Mouse (Mus musculus) gastrocnemius, postnatal 10 days (tissue): ENCODE results near the gene Itgb6. TPM values are rescaled to one million over a fixed set of nuclear protein-coding genes. Genes with fewer than 3 reads are reported as not detected.

Experiments used
- DNase-seq: peaks from one replicate; pipeline ENCODE4 v3.0.0; 2021; ENCODE audit warnings: mixed read lengths
- total RNA-seq, 2 experiments: library from RNA; stranded (reverse); gene quantifications; 2 replicates each; pipeline ENCODE4 v1.2.3; 2021

The Itgb6 gene
- total RNA-seq, 2 experiments from 2014 or later: 29.2 to 30.5 TPM

DNA sequence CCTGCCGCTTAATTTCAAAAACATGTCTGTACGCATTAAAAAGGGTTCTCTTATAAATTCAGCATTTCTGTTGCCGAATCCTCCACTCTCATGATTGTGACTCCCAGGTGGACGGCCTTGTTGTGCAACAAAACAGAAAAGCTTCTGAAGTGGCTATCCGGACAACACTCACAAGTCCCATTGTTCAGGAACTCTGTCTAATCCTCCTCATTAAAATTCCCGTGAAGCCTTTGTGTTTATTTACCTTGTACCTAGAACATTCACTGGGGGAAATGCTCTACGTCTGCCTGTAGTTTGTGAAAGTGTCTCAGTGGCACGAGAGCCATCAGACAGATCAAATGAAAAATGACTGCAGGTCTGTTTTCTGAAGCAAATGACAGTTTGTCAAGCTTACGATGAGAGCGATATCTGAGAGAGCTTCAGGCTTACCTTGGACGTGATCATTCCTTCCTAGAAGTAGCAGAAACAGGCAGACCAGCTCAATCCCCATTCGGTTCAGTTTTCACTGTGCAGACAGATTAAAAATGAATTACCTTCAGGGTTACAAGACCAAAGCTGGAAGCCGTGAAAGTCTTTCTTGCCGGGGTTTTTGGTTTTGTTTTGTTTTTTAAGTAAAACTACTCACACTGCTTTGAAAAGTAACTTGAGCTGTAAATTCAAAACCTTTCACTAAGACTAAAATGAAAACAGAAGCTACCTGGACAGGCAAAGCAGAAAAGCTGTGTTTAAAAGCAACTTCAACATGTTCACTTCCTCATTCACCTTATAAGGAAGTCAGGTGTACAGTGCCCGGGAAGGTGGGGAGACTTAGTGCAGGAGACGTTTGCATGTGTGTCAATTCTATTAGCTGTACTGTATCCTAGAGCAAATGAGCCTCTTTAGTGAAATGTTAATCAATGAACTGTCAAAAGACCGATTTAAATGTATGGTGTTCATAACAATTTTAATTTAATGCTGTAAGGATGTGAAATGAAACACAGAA is 49.2 kb downstream of the Itgb6 start:
- DNase-seq: no peak

DNA sequence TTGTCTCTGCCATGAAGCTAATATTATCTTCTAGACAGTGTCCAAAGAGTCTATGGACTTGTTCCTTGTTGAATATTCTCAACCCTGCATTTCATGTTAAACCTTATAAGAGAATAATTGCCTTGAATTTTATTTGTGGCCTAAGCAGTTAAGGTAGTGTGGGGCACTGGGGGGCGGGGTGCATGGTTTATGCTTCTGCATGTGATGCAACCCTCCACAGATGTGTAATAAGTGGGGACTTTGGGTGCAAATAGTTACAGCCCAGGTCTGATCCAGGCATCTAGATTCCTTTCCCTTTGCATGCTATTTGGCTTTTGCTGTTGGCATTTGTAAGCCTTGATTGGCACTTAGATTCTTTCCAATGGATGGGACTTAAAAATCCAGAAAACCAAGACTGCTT is 51.2 kb downstream of the Itgb6 start:
- no peak for DNase-seq

DNA sequence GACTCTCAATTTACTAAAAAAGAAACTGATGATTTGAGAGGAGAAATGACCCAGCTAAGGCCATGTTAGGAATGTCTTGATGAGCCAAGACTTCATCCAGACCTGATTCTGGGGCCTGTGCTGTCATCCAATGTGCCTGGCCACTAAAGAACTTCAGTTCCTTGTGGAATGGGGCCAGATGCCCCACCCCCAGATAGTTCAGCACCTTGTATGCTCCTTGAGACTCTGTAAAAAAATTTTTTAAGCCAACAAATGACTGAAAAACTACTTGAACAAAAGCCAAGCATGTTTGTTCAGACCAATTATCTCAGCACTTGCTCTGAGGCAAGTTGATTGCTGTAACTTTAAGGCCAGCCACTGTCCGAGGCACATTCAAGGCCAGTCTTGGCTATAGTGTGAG is 59.4 kb downstream of the Itgb6 start:
- DNase-seq: no peak

- no peak for DNase-seq
Measured at GRCm38 (mm10) chr2:60659993-60660392, 62.5 kb downstream of the Itgb6 start.

DNA sequence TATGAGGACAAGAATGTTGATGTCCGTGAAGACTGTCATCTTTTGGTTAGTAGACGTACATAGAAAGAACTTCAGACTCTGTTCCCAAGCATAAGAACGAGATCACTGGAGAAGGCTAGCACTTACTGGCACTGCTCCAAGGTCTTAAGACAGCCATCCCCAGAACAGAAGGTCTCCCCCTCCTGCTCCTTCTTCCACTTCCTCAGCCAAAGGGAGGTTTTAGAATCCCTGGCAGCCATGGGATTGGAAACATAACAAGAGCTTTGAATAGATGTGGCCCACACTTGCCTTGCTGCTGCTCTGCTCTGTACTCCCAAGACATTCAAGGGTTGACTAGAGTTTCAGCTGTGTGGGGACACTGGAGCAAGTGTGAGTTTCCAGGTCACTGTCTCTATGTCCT is 63.5 kb downstream of the Itgb6 start:
- DNase-seq: no peak

- DNase-seq: no peak
Measured at GRCm38 (mm10) chr2:60654828-60655227, 67.6 kb downstream of the Itgb6 start.

DNA sequence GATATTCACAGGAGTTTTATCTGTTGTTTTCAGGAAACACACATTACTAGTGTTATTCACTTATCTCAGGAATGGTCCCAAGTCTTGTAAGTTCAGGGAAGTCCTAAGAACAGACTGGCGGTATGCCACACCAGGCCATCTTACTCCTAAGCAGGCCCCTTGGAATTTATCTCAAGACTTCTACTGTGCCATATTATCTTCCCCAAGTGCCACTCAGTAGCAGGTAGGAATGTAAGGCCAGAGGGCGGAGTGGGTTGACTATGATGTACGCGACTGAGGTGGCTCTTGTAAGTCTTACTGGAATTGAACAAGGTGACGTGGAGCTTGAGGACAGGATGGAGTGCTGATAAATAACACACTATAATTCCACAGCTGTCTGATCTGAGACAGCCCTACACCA is 72.3 kb downstream of the Itgb6 start:
- no peak for DNase-seq

DNA sequence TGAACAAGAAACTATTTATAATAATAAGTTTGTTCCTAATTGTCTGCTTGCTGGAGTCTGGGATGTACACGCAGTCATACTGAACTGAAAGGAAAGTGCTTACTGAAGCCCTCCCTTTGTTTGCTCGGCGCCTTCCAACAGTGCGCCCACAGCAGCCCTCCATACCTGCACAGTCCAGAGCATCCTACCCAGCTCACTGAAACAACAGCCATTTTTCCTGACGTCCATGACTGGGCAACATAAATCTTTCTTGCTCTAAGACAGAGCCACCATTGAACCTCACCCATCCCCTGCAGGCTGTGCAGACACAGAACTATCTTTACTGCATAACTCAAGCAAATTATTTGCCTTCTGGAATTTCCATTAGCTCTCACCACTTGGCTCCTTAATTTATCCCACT is 74.8 kb downstream of the Itgb6 start:
- DNase-seq: no peak

- DNase-seq: no peak
Measured at GRCm38 (mm10) chr2:60646583-60646982, 75.9 kb downstream of the Itgb6 start.

DNA sequence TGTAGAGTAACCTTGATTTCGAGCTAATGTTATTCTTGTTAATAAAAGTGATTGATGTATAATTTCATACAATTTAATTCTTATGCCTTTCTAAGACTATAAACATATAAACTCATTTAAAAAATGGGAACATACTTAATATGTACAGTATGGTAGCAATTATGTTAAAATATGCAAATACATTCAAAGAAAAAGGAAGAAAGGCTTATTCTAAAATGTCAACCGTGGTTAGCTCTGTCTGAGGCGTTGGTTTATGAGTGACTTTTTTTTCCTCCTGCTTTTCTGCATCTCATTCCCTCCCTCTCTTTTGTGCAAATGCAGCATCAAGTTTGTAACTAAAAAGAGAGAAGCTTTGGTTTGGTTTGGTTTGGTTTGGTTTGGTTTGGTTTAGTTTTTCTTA is 79.0 kb downstream of the Itgb6 start:
- DNase-seq: no peak

DNA sequence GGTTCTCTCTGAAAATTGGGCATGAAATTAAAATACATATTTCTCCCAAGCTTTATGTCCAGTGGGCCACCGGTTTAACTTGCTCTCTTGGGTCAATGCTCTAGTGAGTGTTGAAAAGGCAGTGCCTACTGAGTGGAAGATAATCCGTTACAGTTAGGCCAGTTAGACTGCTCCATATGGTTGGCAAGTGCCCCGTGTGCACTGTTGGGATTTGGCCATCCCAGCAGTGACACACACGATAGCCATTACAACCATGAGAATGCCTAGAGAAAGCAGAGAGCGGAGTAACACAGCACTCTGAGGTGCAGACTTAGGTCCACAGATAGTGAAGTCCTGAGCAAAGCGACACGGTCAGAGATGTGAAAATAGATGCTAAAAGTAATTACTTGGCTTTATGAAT is 79.8 kb downstream of the Itgb6 start:
- no peak for DNase-seq

DNA sequence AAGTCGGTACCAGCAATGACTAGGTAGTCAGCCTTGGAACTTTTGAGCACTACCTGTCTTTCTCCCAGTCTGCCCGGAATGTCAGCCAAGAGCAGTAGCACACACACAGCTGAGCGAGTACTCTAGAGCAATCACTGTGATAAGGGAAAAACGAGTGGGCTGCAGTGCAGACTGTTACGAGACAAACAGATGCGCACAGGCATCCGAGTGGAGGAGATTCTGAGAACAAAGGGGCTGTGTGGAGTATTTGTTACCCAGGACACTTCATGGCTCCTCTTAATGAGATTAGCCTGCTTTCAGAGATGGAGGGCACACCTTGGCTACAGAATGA is 82.1 kb downstream of the Itgb6 start:
- DNase-seq: no peak

DNA sequence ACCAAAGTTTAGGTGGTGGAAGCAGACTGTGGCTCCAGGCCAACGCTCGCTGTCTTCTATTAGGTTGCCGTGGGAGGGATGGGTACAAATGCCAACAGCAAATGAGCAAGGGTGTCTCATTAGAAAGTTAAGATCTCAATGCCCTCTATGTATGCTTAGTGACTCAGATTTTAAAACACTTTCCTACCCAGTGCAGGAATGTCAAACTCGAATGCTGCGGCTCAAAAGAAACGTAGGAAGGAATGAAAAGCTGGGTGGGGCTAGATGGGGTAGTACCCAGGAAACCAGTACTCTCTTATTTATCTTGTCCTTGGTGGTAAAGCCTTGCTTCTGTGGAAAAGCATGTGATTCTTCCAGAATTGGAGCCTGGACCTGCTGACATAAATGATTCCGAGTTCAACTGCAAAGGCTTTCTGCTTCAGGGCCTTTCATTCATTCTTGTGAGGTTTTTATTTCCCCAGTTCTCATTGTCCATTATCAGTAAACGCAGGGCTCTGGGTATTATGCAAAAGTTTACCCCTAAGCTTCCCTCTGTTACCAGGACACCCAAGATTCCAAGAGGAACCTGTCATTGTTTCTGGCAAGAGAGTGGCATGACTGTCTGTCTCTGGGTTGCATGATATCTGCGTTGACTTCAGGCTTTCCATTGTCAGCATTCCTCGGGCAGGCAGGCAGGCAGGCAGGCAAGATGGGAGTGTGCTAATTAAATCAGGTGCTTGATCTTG is 82.7 kb downstream of the Itgb6 start:
- DNase-seq: no peak

DNA sequence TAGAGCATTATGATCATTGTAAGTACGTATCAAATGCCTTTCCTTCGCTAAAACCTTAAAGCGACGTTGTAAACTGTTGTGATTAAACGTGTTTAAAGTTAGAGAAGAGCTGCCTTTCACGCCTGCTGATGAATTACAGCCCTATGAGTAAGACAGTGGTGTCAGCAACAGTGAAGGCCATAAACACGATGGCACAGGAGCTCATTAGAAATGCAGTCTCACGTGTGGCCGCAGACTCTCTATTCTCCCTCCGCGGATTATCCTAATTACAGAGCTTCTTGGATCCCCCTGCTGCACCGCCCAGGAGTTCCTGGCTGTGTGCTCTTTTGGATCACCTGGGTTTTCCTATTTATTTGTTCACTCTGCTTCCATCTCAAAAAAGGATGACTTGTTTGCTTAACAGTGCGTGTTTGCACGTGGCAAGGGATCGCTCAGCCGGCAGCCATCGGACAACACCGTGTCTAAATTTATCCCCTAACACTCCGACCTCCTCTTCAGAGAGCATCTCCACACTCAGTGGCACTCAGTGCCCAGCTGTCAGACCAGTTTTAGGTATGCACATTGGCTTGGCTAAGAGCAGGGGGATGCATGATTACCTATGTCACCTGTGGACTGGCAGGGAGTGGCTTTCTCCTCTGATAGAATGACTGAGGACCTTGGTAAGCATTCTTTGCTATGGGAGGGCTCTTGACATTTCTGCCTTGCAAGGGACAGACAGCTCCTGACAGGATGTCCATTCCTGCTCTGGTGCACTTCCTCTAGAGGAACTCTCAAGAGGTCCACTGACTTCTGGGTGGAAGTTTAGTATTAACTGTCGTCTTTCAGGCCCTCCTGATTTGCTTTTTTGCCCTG is 85.3 kb downstream of the Itgb6 start:
- no peak for DNase-seq

- DNase-seq: no peak
Measured at GRCm38 (mm10) chr2:60636481-60636880, 86.0 kb downstream of the Itgb6 start.

DNA sequence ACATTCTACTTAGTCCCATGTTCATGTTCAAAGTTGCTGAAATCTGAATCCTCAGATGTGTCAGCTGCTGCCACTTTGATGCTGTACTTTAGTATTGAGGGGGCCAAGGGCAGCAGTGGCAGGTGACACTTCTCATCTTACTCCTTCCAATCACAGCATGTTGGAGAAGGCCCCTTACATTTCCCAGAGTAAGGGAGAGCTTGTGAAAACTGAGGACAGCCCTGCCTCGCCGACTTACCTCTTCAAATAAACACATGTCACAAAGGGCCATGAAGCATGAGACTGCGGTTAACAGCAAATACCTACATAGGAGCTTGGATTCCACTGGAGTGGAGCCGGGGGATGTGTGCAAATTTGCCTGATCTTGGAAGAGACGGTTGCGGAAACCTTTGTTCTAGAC is 86.4 kb downstream of the Itgb6 start:
- DNase-seq: no peak

GRCm38 (mm10) chr2:60632791-60633190 is 89.7 kb downstream of the Itgb6 start:
- DNase-seq: no peak

GRCm38 (mm10) chr2:60630304-60630703 is 92.1 kb downstream of the Itgb6 start:
- DNase-seq: no peak

- no peak for DNase-seq
Measured at GRCm38 (mm10) chr2:60627952-60628351, 94.5 kb downstream of the Itgb6 start.

DNA sequence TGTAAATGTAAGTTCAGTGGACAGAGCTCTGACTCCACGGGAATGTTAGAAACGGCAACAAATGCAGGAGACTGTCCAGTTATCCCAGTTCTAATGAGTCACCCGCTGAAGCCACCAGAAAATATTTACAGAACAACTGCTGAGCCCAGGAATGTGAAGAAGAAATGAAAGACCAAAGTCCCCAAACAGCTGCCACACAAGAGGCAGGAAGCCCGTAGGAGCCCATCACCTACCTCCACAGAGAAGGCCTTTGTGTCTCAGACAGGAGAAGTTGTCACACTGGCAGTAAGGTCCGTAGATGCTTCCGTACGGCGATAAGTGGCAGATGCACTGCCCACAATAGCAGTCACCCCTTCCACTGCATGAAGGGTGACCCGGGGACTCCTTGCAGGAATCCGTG is 94.9 kb downstream of the Itgb6 start:
- DNase-seq: no peak

DNA sequence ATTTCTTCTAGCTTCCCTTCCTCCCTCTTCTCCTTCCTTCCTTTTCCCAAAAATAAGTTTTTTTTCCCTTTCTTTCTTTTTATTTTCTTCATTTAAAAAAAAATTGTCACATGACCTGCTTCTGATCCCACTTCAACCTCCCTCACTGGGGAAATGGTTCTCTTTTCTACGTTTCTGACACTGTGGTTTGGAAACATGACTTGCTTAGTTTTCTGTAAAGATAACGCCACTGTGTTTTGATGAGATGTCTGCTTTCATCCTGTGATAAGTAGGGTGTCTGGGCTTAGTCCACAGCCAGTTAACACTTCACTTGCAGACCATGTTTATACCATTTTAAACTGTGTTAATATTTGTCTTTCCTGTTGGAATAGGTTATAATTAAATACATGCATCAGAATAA is 96.7 kb downstream of the Itgb6 start:
- no peak for DNase-seq

DNA sequence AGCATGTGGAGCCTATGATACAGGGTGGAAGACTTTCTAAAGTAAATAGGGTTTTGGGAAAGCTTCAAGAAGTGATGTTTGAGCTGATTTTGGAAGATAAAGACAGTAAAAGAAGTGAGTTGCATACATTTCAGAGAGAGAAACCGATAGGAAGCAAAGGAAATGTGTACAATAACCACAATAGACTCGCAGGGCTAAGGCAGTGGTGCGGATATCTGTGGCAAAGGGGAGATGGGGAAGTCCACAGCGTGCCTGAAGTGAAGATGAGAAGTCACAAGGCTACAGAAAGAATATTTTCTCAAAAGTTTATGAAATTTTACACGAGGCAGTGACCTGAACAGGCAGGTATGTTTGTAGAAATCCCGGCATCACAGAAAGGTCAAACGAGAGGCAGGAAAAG is 100.3 kb downstream of the Itgb6 start:
- no peak for DNase-seq

- DNase-seq: no peak
Measured at GRCm38 (mm10) chr2:60614758-60615157, 107.7 kb downstream of the Itgb6 start.
